Mouse (Mus musculus): Measurements from ENCODE around the gene Hist2h2aa2. TPM values are rescaled to one million over a fixed set of nuclear protein-coding genes. Genes with fewer than 3 reads are reported as not detected.
A peak's percentile ranks its signal among the peaks of the same experiment; 100 is the strongest.
"Not testable (repeated sequence)": the region's sequence is repeated elsewhere in the genome, so short reads cannot be mapped to it uniquely, and the experiment has no call there.

The Hist2h2aa2 gene
- 54.1 and 54.7 TPM in 2 replicates for polyA plus RNA-seq (2014; fragmentation: Nextera tagmentation; extraction: Ambion mirVana)

DNA sequence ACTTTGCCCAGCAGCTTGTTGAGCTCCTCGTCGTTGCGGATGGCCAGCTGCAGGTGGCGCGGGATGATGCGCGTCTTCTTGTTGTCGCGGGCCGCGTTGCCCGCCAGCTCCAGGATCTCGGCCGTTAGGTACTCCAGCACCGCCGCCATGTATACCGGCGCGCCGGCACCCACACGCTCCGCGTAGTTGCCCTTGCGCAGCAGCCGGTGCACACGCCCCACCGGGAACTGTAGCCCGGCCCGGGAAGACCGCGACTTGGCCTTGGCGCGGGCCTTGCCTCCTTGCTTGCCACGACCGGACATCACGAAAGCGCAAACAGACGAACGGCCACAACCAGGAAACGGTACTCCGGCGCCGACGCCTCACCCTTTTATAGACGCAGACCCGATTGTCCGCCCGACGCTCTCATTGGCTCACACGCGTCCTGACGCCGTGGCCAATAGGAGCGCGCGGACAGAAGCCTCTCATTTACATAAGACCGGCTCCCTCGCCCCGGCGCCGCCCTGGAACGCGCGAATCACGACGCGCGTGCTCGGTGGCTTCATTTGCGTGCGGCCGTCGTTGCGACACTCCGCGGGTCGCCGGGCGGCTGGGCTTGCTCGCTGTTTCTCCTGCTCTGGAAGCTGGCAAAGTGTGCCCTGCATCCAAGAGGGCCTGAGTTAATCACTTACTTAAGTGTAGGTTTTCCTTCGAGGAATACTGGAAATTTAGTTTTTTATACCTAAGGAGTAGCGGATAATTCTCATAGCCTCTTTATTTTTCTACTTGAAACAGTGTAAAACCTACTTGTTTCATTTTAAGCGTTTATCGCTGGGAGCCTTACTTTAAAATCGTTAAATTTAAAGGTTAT, at the start of gene Hist2h2aa2:
TSS of gene Hist2h2aa2 (minus strand) at position 328 of the 850 bp plus-strand sequence.
- Histone ChIP-seq H3K27ac (ENCODE audit: low read length) (peak within 1 kb of the TSS; percentile 84), H3K4me2 (replicated peaks; ENCODE audit: low read depth, low read length) (peak within 1 kb of the TSS; percentile 30), H3K4me3 (ENCODE audit: low read depth, low read length) (peak within 1 kb of the TSS; percentile 4; the same call in 1 of the 2 replicates), H3K9ac (replicated peaks; ENCODE audit: low read depth, low read length) (peak within 1 kb of the TSS; percentile 31; the same call in 1 of the 2 replicates), H3K4me1 (ENCODE audit: control insufficient read depth, insufficient read depth, low read length) (peaks cover 18% of the 10 kb centered on the region)
- H3K9me3 ChIP-seq (ENCODE audit: control insufficient read depth, low read depth, low read length); H3K36me3 ChIP-seq (ENCODE audit: control insufficient read depth, insufficient read depth, low read length); H3K27me3 ChIP-seq (ENCODE audit: control insufficient read depth, insufficient read depth, low read length): not testable (repeated sequence)
- peak; percentile 85 for ATAC-seq (ENCODE audit: insufficient number of reproducible peaks, insufficient read depth, low FRiP score, low read depth)
- 5% methylated on average over 24 of the region's 85 CpGs for WGBS

GRCm38 (mm10) chr3:96289201-96289600, 49.1 kb upstream of the Hist2h2aa2 start:
- Histone ChIP-seq H3K36me3 (ENCODE audit: control insufficient read depth, insufficient read depth, low read length) (no peaks in the 10 kb centered on the region), H3K27ac (ENCODE audit: low read length) (no peak overlapping the region), H3K4me3 (ENCODE audit: low read depth, low read length) (no peak overlapping the region), H3K4me1 (ENCODE audit: control insufficient read depth, insufficient read depth, low read length) (no peaks in the 10 kb centered on the region), H3K9me3 (ENCODE audit: control insufficient read depth, low read depth, low read length) (no peaks in the 10 kb centered on the region), H3K9ac (replicated peaks; ENCODE audit: low read depth, low read length) (no peak overlapping the region), H3K4me2 (replicated peaks; ENCODE audit: low read depth, low read length) (no peak overlapping the region), H3K27me3 (ENCODE audit: control insufficient read depth, insufficient read depth, low read length) (no peaks in the 10 kb centered on the region)
- WGBS, result 59% methylated on average over 3 of the region's 3 CpGs
- no peak for ATAC-seq (ENCODE audit: insufficient number of reproducible peaks, insufficient read depth, low FRiP score, low read depth)

- H3K36me3 ChIP-seq (ENCODE audit: control insufficient read depth, insufficient read depth, low read length); H3K4me1 ChIP-seq (ENCODE audit: control insufficient read depth, insufficient read depth, low read length); H3K9me3 ChIP-seq (ENCODE audit: control insufficient read depth, low read depth, low read length); H3K4me2 ChIP-seq (replicated peaks; ENCODE audit: low read depth, low read length); H3K27me3 ChIP-seq (ENCODE audit: control insufficient read depth, insufficient read depth, low read length); ATAC-seq (ENCODE audit: insufficient number of reproducible peaks, insufficient read depth, low FRiP score, low read depth); H3K4me3 ChIP-seq (ENCODE audit: low read depth, low read length); H3K27ac ChIP-seq (ENCODE audit: low read length); H3K9ac ChIP-seq (replicated peaks; ENCODE audit: low read depth, low read length): not testable (repeated sequence)
- 86% methylated on average over 11 of the region's 11 CpGs for WGBS
These were observed 47.3 kb upstream of the Hist2h2aa2 start for GRCm38 (mm10) chr3:96287334-96287733.

DNA sequence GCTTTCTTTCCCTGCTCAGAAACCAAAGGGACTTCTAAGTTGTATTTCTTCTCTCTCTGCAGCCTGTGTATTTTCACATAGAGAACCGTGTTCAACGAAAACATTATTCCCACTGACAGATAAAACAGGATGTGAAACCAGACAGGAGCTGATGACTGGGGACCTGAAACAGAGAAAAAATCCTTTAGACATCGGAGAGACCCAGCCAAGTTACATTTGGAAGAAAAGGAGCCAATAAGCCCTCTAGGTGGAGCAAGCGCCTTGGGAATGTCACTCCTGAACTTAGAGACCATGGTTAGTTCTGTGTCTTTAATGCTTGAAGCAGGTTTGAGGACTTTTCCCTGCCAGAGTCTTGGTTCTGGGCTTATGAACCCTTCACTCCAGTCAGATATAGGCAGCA, 44.4 kb upstream of the Hist2h2aa2 start:
- H3K9me3 ChIP-seq (ENCODE audit: control insufficient read depth, low read depth, low read length), result no peaks in the 10 kb centered on the region
- no peak for ATAC-seq (ENCODE audit: insufficient number of reproducible peaks, insufficient read depth, low FRiP score, low read depth)
- H3K9ac ChIP-seq (replicated peaks; ENCODE audit: low read depth, low read length), result no peak overlapping the region
- no peaks in the 10 kb centered on the region for H3K27me3 ChIP-seq (ENCODE audit: control insufficient read depth, insufficient read depth, low read length)
- no peaks in the 10 kb centered on the region for H3K36me3 ChIP-seq (ENCODE audit: control insufficient read depth, insufficient read depth, low read length)
- no peak overlapping the region for H3K4me3 ChIP-seq (ENCODE audit: low read depth, low read length)
- no peak overlapping the region for H3K27ac ChIP-seq (ENCODE audit: low read length)
- H3K4me1 ChIP-seq (ENCODE audit: control insufficient read depth, insufficient read depth, low read length), result 0 out of 2 replicates have a peak, but pooled peaks cover 4% of the 10 kb centered on the region
- H3K4me2 ChIP-seq (replicated peaks; ENCODE audit: low read depth, low read length), result 0 out of 2 replicates have a peak overlapping the region, but pooled peaks have one; percentile 1
- WGBS, result 18% methylated on average over 4 of the region's 4 CpGs

DNA sequence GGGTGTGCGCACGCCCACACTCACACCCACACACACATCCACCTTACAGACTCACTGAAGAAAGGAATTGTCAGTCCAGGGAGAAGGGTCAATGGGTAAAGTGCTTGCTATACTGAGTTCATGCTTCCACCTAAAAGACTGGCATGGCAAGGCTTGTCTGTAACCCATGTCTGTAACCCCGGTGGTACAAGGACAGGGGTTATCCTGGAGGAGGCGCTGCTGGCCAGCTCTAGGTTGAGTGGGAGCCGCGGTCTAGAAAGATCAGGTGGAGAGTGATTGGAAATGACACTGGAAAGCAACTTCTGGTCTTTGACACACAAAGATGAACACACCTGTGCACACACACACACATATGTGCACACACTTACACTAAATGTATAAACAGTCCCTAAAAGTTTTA, 40.6 kb upstream of the Hist2h2aa2 start:
- no peaks in the 10 kb centered on the region for H3K36me3 ChIP-seq (ENCODE audit: control insufficient read depth, insufficient read depth, low read length)
- no peak for ATAC-seq (ENCODE audit: insufficient number of reproducible peaks, insufficient read depth, low FRiP score, low read depth)
- no peaks in the 10 kb centered on the region for H3K9me3 ChIP-seq (ENCODE audit: control insufficient read depth, low read depth, low read length)
- no peaks in the 10 kb centered on the region for H3K27me3 ChIP-seq (ENCODE audit: control insufficient read depth, insufficient read depth, low read length)
- H3K27ac ChIP-seq (ENCODE audit: low read length), result no peak overlapping the region
- H3K4me3 ChIP-seq (ENCODE audit: low read depth, low read length), result no peak overlapping the region
- H3K4me2 ChIP-seq (replicated peaks; ENCODE audit: low read depth, low read length), result no peak overlapping the region
- H3K9ac ChIP-seq (replicated peaks; ENCODE audit: low read depth, low read length), result no peak overlapping the region
- 0 out of 2 replicates have a peak, but pooled peaks cover 7% of the 10 kb centered on the region for H3K4me1 ChIP-seq (ENCODE audit: control insufficient read depth, insufficient read depth, low read length)
- WGBS, result 58% methylated on average over 6 of the region's 6 CpGs

GRCm38 (mm10) chr3:96277800-96278624, 37.9 kb upstream of the Hist2h2aa2 start:
- no peaks in the 10 kb centered on the region for H3K27me3 ChIP-seq (ENCODE audit: control insufficient read depth, insufficient read depth, low read length)

GRCm38 (mm10) chr3:96277428-96277799, 37.3 kb upstream of the Hist2h2aa2 start:
- peak overlapping the region; percentile 39 for H3K4me3 ChIP-seq (ENCODE audit: low read depth, low read length)
- H3K9me3 ChIP-seq (ENCODE audit: control insufficient read depth, low read depth, low read length), result no peaks in the 10 kb centered on the region
- H3K4me2 ChIP-seq (replicated peaks; ENCODE audit: low read depth, low read length), result peak overlapping the region; percentile 72
- peak overlapping the region; percentile 43 for H3K9ac ChIP-seq (replicated peaks; ENCODE audit: low read depth, low read length)
- 0 out of 2 replicates have a peak, but pooled peaks cover 4% of the 10 kb centered on the region for H3K4me1 ChIP-seq (ENCODE audit: control insufficient read depth, insufficient read depth, low read length)
- 10% methylated on average over 8 of the region's 8 CpGs for WGBS
- no peaks in the 10 kb centered on the region for H3K27me3 ChIP-seq (ENCODE audit: control insufficient read depth, insufficient read depth, low read length)
- H3K36me3 ChIP-seq (ENCODE audit: control insufficient read depth, insufficient read depth, low read length), result no peaks in the 10 kb centered on the region
- H3K27ac ChIP-seq (ENCODE audit: low read length), result peak overlapping the region; percentile 74
- ATAC-seq (ENCODE audit: insufficient number of reproducible peaks, insufficient read depth, low FRiP score, low read depth), result peak; percentile 37; the same call in 1 of the 2 replicates

More at GRCm38 (mm10) chr3:96277800-96278624, 37.9 kb upstream of the Hist2h2aa2 start:
- WGBS, result under 1% methylated on average over 49 of the region's 49 CpGs
- ATAC-seq (ENCODE audit: insufficient number of reproducible peaks, insufficient read depth, low FRiP score, low read depth), result peak; percentile 90
- Histone ChIP-seq H3K4me3 (ENCODE audit: low read depth, low read length) (peak overlapping the region; percentile 39), H3K27ac (ENCODE audit: low read length) (peak overlapping the region; percentile 74), H3K36me3 (ENCODE audit: control insufficient read depth, insufficient read depth, low read length) (no peaks in the 10 kb centered on the region), H3K4me1 (ENCODE audit: control insufficient read depth, insufficient read depth, low read length) (0 out of 2 replicates have a peak, but pooled peaks cover 7% of the 10 kb centered on the region), H3K9ac (replicated peaks; ENCODE audit: low read depth, low read length) (peak overlapping the region; percentile 43), H3K4me2 (replicated peaks; ENCODE audit: low read depth, low read length) (peak overlapping the region; percentile 72), H3K9me3 (ENCODE audit: control insufficient read depth, low read depth, low read length) (no peaks in the 10 kb centered on the region)
